Mouse (Mus musculus) embryonic facial prominence, embryonic 10.5 days (tissue): ENCODE measurements around the gene Dnaic2. TPM values are rescaled to one million over a fixed set of nuclear protein-coding genes. Genes with fewer than 3 reads are reported as not detected.

ENCODE experiments used
- DNase-seq: peaks from one replicate; pipeline ENCODE4 v3.0.0-alpha.2; 2017; ENCODE audit warnings: low spot score
- H3K27ac ChIP-seq: fragments of 300-500 bp; sonication (generic); replicated peaks from 2 replicates; pipeline ENCODE4 v1.5.1; 2016; ENCODE audit warnings: mild to moderate bottlenecking
- H3K27me3 ChIP-seq: fragments of 300-500 bp; sonication (generic); replicated peaks from 2 replicates; pipeline ENCODE4 v1.6.1; 2016; ENCODE audit warnings: low read depth, mild to moderate bottlenecking; ENCODE audit not compliant: poor library complexity, severe bottlenecking
- H3K36me3 ChIP-seq: fragments of 300-500 bp; sonication (generic); replicated peaks from 2 replicates; pipeline ENCODE4 v1.6.1; 2016; ENCODE audit warnings: mild to moderate bottlenecking, moderate library complexity
- H3K4me1 ChIP-seq: fragments of 300-500 bp; sonication (generic); 2 replicates; pipeline ENCODE4 v1.6.1; 2016
- H3K4me3 ChIP-seq: fragments of 300-500 bp; sonication (generic); 2 replicates; pipeline ENCODE4 v1.5.1; 2016; ENCODE audit warnings: mild to moderate bottlenecking, moderate library complexity
- H3K9me3 ChIP-seq: fragments of 300-500 bp; sonication (generic); 2 replicates; pipeline ENCODE4 v1.6.1; 2016; ENCODE audit warnings: mild to moderate bottlenecking
- WGBS: fragments of 180-500 bp; shearing (Covaris S2); methylation state at CpG from one replicate; pipeline ENCODE4 v1.1.7; 2016; 5-methylcytosine and 5-hydroxymethylcytosine counted together
- polyA plus RNA-seq: library from polyadenylated mRNA; unstranded; fragments of >200 nt; fragmentation: Nextera tagmentation; extraction: Ambion mirVana; gene quantifications from 2 replicates; pipeline ENCODE4 v1.2.1, GENCODE M21; 2016

The Dnaic2 gene
- polyA plus RNA-seq, 1 experiment from 2014 or later = 1.8 TPM

- 84% methylated on average over 5 of the region's 5 CpGs for WGBS
- Histone ChIP-seq H3K27ac (no peak overlapping the region), H3K4me3 (no peak overlapping the region), H3K4me1 (peaks cover 23% of the 10 kb centered on the region), H3K9me3 (no peaks in the 10 kb centered on the region), H3K36me3 (peaks cover 30% of the 10 kb centered on the region), H3K27me3 (no peaks in the 10 kb centered on the region)
- no peak for DNase-seq
Measured at GRCm38 (mm10) chr11:114706358-114706757, 20.9 kb upstream of the Dnaic2 start.

GRCm38 (mm10) chr11:114711393-114711792 is 15.8 kb upstream of the Dnaic2 start:
- Histone ChIP-seq H3K9me3 (no peaks in the 10 kb centered on the region), H3K27ac (no peak overlapping the region), H3K4me3 (no peak overlapping the region), H3K4me1 (0 out of 2 replicates have a peak, but pooled peaks cover 4% of the 10 kb centered on the region), H3K27me3 (no peaks in the 10 kb centered on the region), H3K36me3 (peaks cover 36% of the 10 kb centered on the region)
- DNase-seq = no peak
- WGBS = 87% methylated on average over 3 of the region's 3 CpGs

GRCm38 (mm10) chr11:114711861-114712260 is 15.3 kb upstream of the Dnaic2 start:
- no peak for DNase-seq
- H3K9me3 ChIP-seq = no peaks in the 10 kb centered on the region

GRCm38 (mm10) chr11:114714526-114714925 is 12.7 kb upstream of the Dnaic2 start:
- Histone ChIP-seq H3K4me3 (no peak overlapping the region), H3K27me3 (no peaks in the 10 kb centered on the region), H3K36me3 (peaks cover 23% of the 10 kb centered on the region), H3K27ac (0 out of 2 replicates have a peak overlapping the region, but pooled peaks have one; percentile 45), H3K4me1 (0 out of 2 replicates have a peak, but pooled peaks cover 4% of the 10 kb centered on the region), H3K9me3 (no peaks in the 10 kb centered on the region)
- DNase-seq = no peak
- WGBS = 90% methylated on average over 6 of the region's 6 CpGs

More at GRCm38 (mm10) chr11:114711861-114712260, 15.3 kb upstream of the Dnaic2 start:
- H3K27me3 ChIP-seq = no peaks in the 10 kb centered on the region
- H3K36me3 ChIP-seq = peaks cover 40% of the 10 kb centered on the region
- 0 out of 2 replicates have a peak, but pooled peaks cover 4% of the 10 kb centered on the region for H3K4me1 ChIP-seq
- no peak overlapping the region for H3K4me3 ChIP-seq
- 93% methylated on average over 12 of the region's 12 CpGs for WGBS
- no peak overlapping the region for H3K27ac ChIP-seq

DNA sequence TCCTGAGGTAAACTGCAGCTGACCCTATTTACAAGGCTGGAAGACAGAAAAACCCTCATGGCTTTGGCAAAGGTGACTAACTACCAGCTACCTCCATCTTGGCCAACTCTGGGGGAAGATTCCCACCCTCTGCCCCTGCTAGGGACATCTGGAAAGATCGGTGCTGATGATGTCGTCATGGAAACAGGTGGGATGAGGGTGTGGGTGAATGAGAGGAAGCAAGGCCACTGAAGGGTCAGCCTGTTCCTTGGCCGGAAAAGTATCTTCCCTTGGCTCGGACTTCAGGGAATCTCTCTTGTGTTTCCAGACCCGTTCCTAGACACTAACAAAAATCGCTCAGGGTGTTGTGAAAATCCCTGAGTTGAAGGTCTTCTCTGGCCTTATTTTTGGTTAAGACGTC is 11.7 kb upstream of the Dnaic2 start:
- no peak overlapping the region for H3K27ac ChIP-seq
- no peak for DNase-seq
- no peak overlapping the region for H3K4me3 ChIP-seq
- H3K36me3 ChIP-seq = peaks cover 19% of the 10 kb centered on the region
- 0 out of 2 replicates have a peak, but pooled peaks cover 4% of the 10 kb centered on the region for H3K4me1 ChIP-seq
- H3K9me3 ChIP-seq = no peaks in the 10 kb centered on the region
- 78% methylated on average over 7 of the region's 7 CpGs for WGBS
- H3K27me3 ChIP-seq = no peaks in the 10 kb centered on the region

DNA sequence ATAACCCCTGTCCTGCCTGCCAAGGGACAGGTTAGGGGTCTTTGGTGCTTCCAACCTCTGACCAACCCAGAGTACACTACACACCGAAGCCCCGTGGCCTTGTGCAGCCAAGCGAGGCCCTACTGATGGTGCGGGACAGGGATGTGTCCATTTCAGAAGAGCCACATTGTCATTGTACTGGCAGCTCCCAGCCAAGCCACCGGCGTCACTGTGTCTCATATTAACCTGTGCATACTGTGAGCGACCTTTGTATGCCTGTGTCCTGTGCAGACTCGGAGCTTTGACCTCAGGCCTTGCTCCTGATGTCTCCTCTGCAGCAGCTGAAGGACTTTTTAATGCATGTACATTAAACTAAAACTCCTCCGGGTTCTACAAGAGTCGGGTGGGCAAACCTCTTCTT is 6.7 kb upstream of the Dnaic2 start:
- no peaks in the 10 kb centered on the region for H3K9me3 ChIP-seq
- DNase-seq = no peak
- peaks cover 16% of the 10 kb centered on the region for H3K4me1 ChIP-seq
- H3K4me3 ChIP-seq = no peak overlapping the region
- 0 out of 2 replicates have a peak, but pooled peaks cover 5% of the 10 kb centered on the region for H3K36me3 ChIP-seq
- no peaks in the 10 kb centered on the region for H3K27me3 ChIP-seq
- 86% methylated on average over 10 of the region's 10 CpGs for WGBS
- no peak overlapping the region for H3K27ac ChIP-seq

- Histone ChIP-seq H3K27me3 (no peaks in the 10 kb centered on the region), H3K4me1 (peaks cover 24% of the 10 kb centered on the region), H3K4me3 (no peak overlapping the region), H3K9me3 (no peaks in the 10 kb centered on the region), H3K27ac (0 out of 2 replicates have a peak overlapping the region, but pooled peaks have one; percentile 40), H3K36me3 (no peaks in the 10 kb centered on the region)
- no peak for DNase-seq
- WGBS = 88% methylated on average over 8 of the region's 8 CpGs
Measured at GRCm38 (mm10) chr11:114722438-114722837, 4.8 kb upstream of the Dnaic2 start.

DNA sequence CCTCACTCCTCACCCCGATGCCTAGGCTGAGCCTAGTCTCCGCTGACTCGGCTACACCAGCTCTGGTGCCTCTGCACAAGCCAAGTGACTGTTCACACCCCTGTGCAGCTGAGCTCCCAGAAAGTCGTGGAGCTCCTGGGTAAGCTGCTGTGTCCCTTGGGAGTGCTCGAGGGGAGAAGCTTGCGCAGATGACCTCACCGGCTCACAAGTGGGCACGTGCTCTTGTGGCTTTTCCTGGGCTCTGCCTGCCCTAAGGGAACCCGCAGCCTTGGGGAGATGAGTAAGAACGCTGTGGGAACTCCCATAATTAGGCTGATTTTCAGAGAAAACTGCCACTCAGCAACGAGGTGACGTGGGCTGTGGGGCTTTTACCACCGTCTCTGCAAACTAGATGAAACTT is 4.2 kb upstream of the Dnaic2 start:
- Histone ChIP-seq H3K9me3 (no peaks in the 10 kb centered on the region), H3K36me3 (no peaks in the 10 kb centered on the region), H3K27ac (peak overlapping the region; percentile 40; the same call in 1 of the 2 replicates), H3K27me3 (peaks cover 3% of the 10 kb centered on the region; the same call in 1 of the 2 replicates), H3K4me1 (peaks cover 30% of the 10 kb centered on the region), H3K4me3 (no peak overlapping the region)
- DNase-seq = no peak
- WGBS = 73% methylated on average over 13 of the region's 13 CpGs

- Histone ChIP-seq H3K27ac (peak overlapping the region; percentile 67), H3K4me3 (no peak overlapping the region), H3K4me1 (peaks cover 49% of the 10 kb centered on the region), H3K36me3 (no peaks in the 10 kb centered on the region), H3K9me3 (no peaks in the 10 kb centered on the region), H3K27me3 (peaks cover 13% of the 10 kb centered on the region)
- peak; percentile 39 for DNase-seq
- 61% methylated on average over 11 of the region's 11 CpGs for WGBS
Measured at GRCm38 (mm10) chr11:114724787-114725590, 2.2 kb upstream of the Dnaic2 start.

DNA sequence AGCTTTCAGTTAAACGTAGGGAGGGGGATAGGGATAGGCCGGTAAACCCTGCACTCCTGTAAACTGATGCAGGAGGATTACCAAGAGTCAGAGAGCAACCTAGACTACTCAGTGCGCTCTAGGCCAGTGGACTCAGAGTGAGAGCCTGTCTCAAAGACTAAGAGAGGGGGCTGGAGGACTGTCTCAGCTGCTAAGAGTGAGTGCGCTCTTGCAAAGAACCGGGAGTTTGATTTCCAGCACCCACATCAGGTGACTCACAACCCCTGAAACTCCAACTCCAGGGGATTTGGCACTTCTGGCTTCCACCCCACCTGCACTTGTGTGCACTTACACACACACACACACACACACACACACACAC is 598 bp downstream of the Dnaic2 start:
- WGBS = 23% methylated on average over 5 of the region's 5 CpGs
- Histone ChIP-seq H3K4me1 (peaks cover 48% of the 10 kb centered on the region), H3K27ac (no peak overlapping the region), H3K4me3 (peak overlapping the region; percentile 51), H3K9me3 (no peaks in the 10 kb centered on the region), H3K27me3 (peaks cover 13% of the 10 kb centered on the region), H3K36me3 (no peaks in the 10 kb centered on the region)
- no peak for DNase-seq

DNA sequence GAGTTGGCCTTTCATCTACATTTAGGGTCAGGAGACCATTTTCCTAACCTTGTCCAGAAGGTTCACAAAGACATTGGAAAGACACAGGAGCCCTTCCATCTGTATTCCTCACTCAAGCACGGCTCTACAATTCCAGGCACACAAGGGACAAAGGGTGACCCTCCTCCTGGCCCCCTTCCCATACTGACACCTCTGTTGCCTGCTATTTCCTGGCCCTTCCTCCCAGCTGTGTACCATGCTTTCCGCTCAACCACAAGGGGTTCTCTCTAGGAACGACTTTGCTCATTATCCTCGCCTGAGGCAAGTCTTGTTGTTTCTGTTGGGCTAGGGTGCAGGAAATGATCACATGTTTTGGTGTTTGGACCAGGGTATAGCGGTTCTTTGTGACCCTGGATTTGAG is 1.1 kb downstream of the Dnaic2 start:
- Histone ChIP-seq H3K27ac (peak overlapping the region; percentile 44), H3K27me3 (peaks cover 13% of the 10 kb centered on the region), H3K4me1 (peaks cover 44% of the 10 kb centered on the region), H3K36me3 (no peaks in the 10 kb centered on the region), H3K4me3 (no peak overlapping the region), H3K9me3 (no peaks in the 10 kb centered on the region)
- no peak for DNase-seq
- WGBS = 33% methylated on average over 5 of the region's 5 CpGs

GRCm38 (mm10) chr11:114729832-114730363 is 2.7 kb downstream of the Dnaic2 start:
- peaks cover 39% of the 10 kb centered on the region for H3K4me1 ChIP-seq
- H3K9me3 ChIP-seq = no peaks in the 10 kb centered on the region
- 54% methylated on average over 6 of the region's 6 CpGs for WGBS
- peaks cover 13% of the 10 kb centered on the region for H3K27me3 ChIP-seq
- H3K27ac ChIP-seq = no peak overlapping the region
- no peak overlapping the region for H3K4me3 ChIP-seq
- DNase-seq = peak; percentile 26
- no peaks in the 10 kb centered on the region for H3K36me3 ChIP-seq

DNA sequence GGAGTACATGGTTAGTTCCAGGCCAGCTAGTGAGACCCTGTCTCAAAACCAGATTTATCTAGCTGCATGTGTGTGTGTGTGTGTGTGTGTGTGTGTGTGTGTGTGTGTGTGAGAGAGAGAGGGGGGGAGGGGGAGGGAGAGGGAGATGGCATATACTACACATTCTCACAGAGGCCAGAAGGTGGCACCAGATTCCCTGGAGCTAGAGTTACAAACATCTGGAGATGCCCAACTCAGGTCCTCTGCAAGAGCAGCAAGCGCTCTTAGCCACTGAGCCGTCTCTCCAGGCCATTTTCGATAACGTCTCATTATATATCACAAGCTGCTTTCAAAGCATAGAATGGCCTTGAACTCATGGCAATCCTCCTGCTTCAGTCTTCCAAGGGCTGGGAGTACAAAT is 4.5 kb downstream of the Dnaic2 start:
- Histone ChIP-seq H3K36me3 (no peaks in the 10 kb centered on the region), H3K4me1 (peaks cover 32% of the 10 kb centered on the region), H3K27ac (no peak overlapping the region), H3K27me3 (peaks cover 13% of the 10 kb centered on the region), H3K4me3 (no peak overlapping the region), H3K9me3 (no peaks in the 10 kb centered on the region)
- no peak for DNase-seq
- 77% methylated on average over 4 of the region's 4 CpGs for WGBS
